Mouse (Mus musculus) bone marrow, adult 2 months (tissue): ENCODE results near the gene Hbp1.

ENCODE experiments used
- CTCF ChIP-seq: fragments of 200-500 bp; IDR thresholded peaks from 2 replicates; pipeline ENCODE4 v1.5.1; 2011; ENCODE audit warnings: low read length, control low read depth; ENCODE audit not compliant: control insufficient read depth, insufficient read depth
- POLR2A ChIP-seq: fragments of 200-500 bp; IDR thresholded peaks from 2 replicates; pipeline ENCODE4 v1.6.1; 2011; ENCODE audit warnings: low read depth, mild to moderate bottlenecking, control low read depth, low read length, borderline replicate concordance; ENCODE audit not compliant: control insufficient read depth

DNA sequence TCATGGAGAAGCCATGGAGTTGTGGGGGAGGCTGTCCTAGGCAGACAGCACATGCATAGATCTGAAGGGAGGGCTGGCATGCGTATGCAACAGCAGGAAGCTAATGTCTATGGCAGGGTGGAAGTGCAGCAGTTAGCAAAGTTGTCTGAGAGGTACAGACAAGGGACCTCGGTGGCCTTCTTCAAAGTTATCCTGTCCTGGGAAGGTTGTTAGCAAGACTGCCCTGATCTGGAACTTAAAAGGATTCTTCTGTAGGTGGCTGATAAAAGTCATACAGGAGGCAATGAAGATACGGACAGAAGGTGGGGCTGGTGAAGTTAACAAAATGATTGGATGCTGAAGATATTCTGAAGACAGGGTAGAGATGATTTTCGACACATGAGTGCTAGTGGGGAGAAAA, 16.1 kb upstream of the Hbp1 start:
- no peak for TF ChIP-seq CTCF
- no peak for TF ChIP-seq POLR2A
